Comparison of ENCODE assay signal across 10 mouse cellular contexts in the genomic region with DNA sequence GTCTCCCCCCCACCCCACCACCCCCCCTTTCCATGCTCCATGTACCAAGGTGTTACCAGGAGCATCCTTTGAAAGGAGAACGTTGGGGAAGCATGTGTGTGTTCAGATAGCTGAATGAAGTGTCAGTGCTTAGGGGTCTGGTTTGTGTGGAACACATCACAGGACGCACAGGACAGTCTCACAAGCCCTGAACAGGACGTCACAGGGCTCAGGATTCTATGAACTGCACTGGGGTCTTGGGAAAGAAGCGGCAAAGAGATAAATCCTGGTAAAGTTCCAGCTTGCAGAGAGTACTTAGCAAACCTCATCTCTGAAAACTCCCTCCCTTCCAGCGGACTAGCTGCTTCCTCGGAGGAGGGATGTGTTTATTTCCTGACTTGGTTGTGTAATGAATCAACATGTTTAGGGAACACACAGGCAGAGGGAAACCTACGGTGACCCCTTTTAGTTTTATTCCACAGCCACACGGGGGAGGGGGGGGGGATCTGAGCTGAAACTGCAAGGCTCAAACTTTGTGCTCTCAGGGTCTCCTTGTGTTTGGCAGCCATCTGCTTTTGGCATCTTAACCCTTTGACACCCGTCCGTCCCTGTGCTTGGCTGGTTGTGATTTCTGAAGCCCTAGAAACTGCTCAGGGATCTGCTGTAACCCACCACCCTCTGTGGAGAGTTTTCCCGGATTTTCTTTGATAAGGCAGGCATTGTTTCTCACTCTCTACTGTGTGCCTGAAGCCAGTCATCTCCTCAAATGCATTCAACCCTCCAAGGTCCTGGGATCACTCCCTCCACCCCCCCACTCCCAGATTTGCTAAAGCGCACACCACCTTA. TPM values are rescaled to one million over a fixed set of nuclear protein-coding genes. Genes with fewer than 3 reads are reported as not detected.
DNase-seq lines count a peak whose midpoint lies in the region; ATAC-seq lines count a peak whose summit lies in the region.
"Had no signal": no experiment of that assay in that cellular context is flagged by ENCODE, and none has a peak within 500 bp of the region (broad histone marks: within the 10 kb centered on the region; RNA-seq: fewer than 3 reads in every experiment).

No protein-coding gene starts in this region.

- H3K27me3 ChIP-seq in hindbrain, embryonic 13.5 days: no peaks in the 10 kb centered on the region
- H3K27me3 ChIP-seq in neural tube, embryonic 12.5 days (replicated peaks): peaks cover 8% of the 10 kb centered on the region
- H3K27me3 ChIP-seq: Patski had no signal

- no peaks in the 10 kb centered on the region for H3K9me3 ChIP-seq in hindbrain, embryonic 13.5 days
- no peaks in the 10 kb centered on the region for H3K9me3 ChIP-seq in neural tube, embryonic 12.5 days

- peak overlapping the region; percentile 55 for H3K4me3 ChIP-seq in hindbrain, embryonic 13.5 days
- H3K4me3 ChIP-seq in neural tube, embryonic 12.5 days: peak overlapping the region; percentile 43

- H3K36me3 ChIP-seq in hindbrain, embryonic 13.5 days: no peaks in the 10 kb centered on the region
- no peaks in the 10 kb centered on the region for H3K36me3 ChIP-seq in neural tube, embryonic 12.5 days

- peaks cover 34% of the 10 kb centered on the region for H3K4me1 ChIP-seq in hindbrain, embryonic 13.5 days (replicated peaks)
- peaks cover 22% of the 10 kb centered on the region; the same call in 1 of the 2 replicates for H3K4me1 ChIP-seq in neural tube, embryonic 12.5 days

- ATAC-seq in hindbrain, embryonic 13.5 days (ENCODE audit: low FRiP score): no peak
- ATAC-seq in neural tube, embryonic 12.5 days (ENCODE audit: low FRiP score, low read depth): no peak
- ATAC-seq: Patski had no signal

- H3K27ac ChIP-seq in hindbrain, embryonic 13.5 days: peak overlapping the region; percentile 2; the same call in 1 of the 2 replicates
- H3K27ac ChIP-seq in neural tube, embryonic 12.5 days: no peak overlapping the region

- H3K4me2 ChIP-seq in hindbrain, embryonic 13.5 days: peak overlapping the region; percentile 82
- peak overlapping the region; percentile 81 for H3K4me2 ChIP-seq in neural tube, embryonic 12.5 days (replicated peaks)

- DNase-seq in layer of hippocampus, postnatal 36 days: peak; percentile 10 to 21
- DNase-seq in layer of hippocampus, adult 9-10 months (ENCODE audit: low spot score): no peak
- DNase-seq in embryo, embryonic 10 days (ENCODE audit: low spot score): peak; percentile 52
- DNase-seq in gastrocnemius, adult 8-10 months (ENCODE audit: low spot score in 2 of 2): no peak
- no peak for DNase-seq in urinary bladder, adult 18-20 months (ENCODE audit: low spot score in 2 of 2)
- DNase-seq in lung, postnatal 10 days: no peak

- WGBS in hindbrain, embryonic 13.5 days: 3% methylated on average over 12 of the region's 12 CpGs
- WGBS in neural tube, embryonic 12.5 days: 5% methylated on average over 12 of the region's 12 CpGs

- H3K9ac ChIP-seq in hindbrain, embryonic 13.5 days: peak overlapping the region; percentile 80
- 0 out of 2 replicates have a peak overlapping the region, but pooled peaks have one; percentile 52 for H3K9ac ChIP-seq in neural tube, embryonic 12.5 days

RNA-seq across cellular contexts. Expression of gene Lrrtm3, which starts 3.3 kb away (rescaled TPM):
- total RNA-seq in layer of hippocampus, postnatal 36 days (2021): 10 to 100 TPM; 19.7 to 23.6 TPM
- 27.7 and 28.0 TPM in 2 replicates for polyA plus RNA-seq in hindbrain, embryonic 13.5 days (2015; fragmentation: Nextera tagmentation; extraction: Ambion mirVana)
- 12.2 and 12.8 TPM in 2 replicates for polyA plus RNA-seq in neural tube, embryonic 12.5 days (2016; fragmentation: Nextera tagmentation; extraction: Ambion mirVana)
- under 1 TPM; 0.10 to 0.99 (median 0.34) TPM for total RNA-seq in gastrocnemius, adult 8-10 months (2022)
- total RNA-seq: hematopoietic stem cell, adult 5-6 weeks had no signal

Comparison
In these comparisons a context has a peak if more than half of its experiments do, and no peak if none do; other contexts are left out.
1. DNase-seq: peak in layer of hippocampus, postnatal 36 days (2 of 2) and embryo, embryonic 10 days (single experiment); none in layer of hippocampus, adult 9-10 months (single experiment), gastrocnemius, adult 8-10 months (0 of 2), urinary bladder, adult 18-20 months (0 of 2) and lung, postnatal 10 days (single experiment).
2. RNA of gene Lrrtm3, which starts 3.3 kb away (total RNA-seq): 19.7 to 23.6 TPM in layer of hippocampus, postnatal 36 days; 0.10 to 0.99 TPM in gastrocnemius, adult 8-10 months; every median in the first group is over 10 times any median in the second.